Mouse (Mus musculus): ENCODE measurements at regions not wholly inside any gene's neighbourhood (a gene's known extent, or its start where the extent isn't known, plus 50 kb on each side); places are given as distances from the start of the nearest gene placed in this dataset.
"Not testable (repeated sequence)": the region's sequence is repeated elsewhere in the genome, so short reads cannot be mapped to it uniquely, and the experiment has no call there.

- DNase-seq, result no peak
These were observed 152.6 kb upstream of the Frmd4a start for GRCm38 (mm10) chr2:3864872-3865271.

DNA sequence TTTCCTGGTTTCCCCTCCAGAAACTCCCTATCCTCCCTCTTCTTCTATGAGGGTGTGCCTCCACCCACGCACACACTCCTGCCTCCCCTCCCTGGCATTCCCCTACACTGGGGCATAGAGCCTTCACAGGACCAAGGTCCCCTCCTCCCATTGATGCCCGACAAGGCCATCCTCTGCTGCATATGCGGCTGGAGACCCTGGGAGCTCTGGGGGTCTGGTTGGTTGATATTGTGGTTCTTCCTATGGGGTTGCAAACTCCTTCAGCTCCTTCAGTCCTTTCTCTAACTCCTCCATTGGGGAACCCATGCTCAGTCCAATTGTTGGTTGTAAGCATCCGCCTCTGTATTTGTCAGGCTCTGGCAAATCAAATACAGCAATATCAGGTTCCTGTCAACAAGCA is 150.8 kb upstream of the Frmd4a start:
- DNase-seq, result not testable (repeated sequence)

DNA sequence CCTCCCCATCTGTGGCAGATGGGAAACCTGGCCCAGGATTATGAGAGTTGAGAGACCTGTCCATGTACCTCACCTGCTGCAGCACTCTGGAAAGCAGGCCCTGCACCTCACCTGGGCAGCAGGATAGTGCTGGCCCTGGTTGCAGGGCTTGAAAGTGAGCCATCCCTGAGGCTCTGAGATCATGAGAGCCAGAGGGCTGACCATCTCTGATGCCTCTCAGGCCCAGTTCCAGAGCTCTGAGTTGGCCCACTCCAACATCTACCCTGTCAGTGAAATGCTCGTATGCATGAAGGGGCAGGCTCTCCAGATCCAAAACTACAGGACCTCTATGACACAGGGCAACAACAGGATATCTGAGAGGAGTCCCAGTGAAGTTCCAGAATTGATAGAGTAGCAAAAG is 147.8 kb upstream of the Frmd4a start:
- no peak for DNase-seq

DNA sequence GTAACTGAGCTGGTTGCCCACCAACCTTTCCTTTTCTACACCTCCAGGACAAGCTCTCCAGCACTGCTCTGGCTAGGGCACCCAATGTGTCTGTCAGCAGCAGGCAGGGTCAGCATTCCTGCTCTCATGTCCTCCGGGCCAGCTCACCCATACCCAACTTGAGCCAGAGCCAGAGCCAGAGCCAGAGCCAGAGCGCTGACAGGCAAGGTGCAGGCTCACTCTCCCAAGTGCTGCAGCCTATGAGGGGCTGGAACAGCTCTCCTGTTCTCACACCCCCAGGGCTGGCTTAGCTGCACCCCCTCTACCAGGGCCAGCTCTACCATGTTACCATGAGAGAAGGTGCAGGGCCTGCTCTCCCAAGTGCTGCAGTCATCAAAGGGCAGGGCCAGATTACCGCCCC is 145.8 kb upstream of the Frmd4a start:
- no peak for DNase-seq

- DNase-seq, result no peak
These were observed 130.5 kb upstream of the Frmd4a start for GRCm38 (mm10) chr2:3887000-3887399.

DNA sequence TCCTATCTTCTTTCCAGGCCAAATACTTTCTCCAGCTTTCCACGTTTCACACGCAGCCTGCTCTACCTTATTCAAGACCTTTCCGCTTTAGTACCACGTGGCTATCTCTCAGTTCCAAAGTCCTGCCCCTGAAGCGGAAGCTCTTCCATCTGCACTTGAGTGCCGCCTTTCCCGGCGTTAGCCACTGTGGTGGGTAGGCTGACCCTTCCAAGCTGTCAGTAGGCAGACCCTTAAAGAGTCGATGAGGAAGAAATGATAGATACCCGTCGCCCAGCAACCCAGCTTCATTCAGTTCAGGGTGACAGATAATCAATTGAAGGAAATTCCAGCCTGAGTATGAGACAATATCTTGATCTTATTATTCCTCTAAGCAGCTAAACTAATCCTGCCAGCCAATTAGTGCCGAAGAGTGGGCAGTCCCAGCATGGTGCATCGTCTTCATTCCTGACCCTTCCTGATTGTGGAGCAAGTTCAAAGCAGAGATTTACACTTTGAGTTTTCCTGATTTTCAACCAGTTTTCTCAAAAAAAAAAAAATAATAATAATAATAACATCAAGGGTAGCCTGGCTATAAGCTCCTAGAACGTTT is 129.6 kb upstream of the Frmd4a start:
- no peak for DNase-seq

DNA sequence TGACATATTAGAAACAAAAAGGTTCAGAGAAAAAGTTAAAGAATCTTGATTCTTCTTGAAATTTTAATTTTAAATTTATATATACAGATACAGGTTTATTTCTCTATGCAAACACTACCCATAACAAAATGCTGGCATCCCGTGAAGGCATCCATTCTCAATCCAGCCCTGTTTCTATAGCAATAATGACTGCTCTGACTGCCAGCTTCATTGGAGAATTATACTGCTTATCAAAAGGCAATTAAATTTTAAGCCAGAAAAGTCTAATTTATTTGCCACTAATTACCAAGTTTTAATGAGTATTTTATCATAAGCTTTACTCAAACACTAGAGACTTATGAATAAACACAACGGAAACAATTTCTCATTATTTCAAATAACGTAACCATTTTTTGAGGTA is 128.1 kb upstream of the Frmd4a start:
- DNase-seq, result no peak

- DNase-seq, result no peak
These were observed 127.1 kb upstream of the Frmd4a start for GRCm38 (mm10) chr2:3890462-3890861.

GRCm38 (mm10) chr2:3907026-3907425 is 110.5 kb upstream of the Frmd4a start:
- no peak for DNase-seq

DNA sequence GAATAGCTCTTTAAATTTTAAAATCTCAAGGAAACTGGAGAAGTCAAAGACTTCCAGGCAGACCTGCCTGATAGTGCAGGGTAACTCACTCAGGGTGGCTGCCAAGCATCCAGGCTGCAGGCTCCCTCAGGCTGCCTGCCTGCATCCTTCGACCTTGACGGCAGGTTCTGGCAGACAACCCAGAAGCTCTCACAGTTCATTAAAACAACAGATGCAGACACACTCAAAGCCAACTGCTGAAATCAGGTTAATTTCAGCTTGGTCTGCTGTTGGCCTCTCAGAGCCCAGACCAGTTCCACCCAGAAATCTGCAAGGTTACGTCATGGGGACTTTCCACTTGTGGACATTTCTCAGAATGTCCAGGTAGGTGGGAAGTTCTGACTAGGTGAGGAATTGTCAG is 109.3 kb upstream of the Frmd4a start:
- DNase-seq, result peak; percentile 8

DNA sequence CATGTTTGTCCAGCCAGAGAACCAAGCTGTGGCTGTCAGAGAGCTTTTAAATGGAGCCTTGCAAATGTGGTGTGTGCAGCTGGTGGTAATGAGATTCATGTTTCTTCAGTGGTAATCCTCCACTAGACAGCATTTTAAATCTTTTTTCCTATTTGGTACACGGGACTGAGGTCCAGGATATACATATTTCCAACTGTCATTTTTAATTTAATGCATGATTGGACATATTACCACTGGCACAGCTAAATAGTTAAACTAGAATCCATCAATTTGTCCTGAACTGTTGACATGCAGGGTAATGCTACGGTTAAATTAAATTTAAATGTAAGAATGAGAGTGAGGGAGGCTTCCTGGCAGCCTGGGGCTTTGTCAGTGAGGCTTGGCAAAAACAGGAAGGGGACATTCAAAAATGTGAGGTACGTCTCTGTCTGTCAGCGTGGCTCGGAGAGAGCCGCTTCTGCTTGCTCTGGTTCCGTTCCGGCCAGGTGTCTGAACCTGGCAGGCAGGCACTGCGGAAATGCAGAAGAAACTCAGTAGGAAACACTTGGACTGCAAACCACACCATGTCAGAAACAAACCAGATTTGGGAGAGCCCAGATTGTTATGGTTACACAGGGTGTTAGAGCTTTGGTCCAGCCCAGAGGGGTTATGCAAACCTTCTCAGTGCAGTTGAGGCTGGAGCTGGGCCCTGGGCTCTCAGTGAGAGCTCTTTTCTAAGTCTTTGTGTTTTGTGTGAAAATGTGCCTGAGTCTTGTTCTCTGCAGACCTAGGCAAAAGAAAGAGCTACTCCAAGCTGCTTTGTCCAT is 107.2 kb upstream of the Frmd4a start:
- no peak for DNase-seq

GRCm38 (mm10) chr2:3915141-3915540 is 102.4 kb upstream of the Frmd4a start:
- no peak for DNase-seq

DNA sequence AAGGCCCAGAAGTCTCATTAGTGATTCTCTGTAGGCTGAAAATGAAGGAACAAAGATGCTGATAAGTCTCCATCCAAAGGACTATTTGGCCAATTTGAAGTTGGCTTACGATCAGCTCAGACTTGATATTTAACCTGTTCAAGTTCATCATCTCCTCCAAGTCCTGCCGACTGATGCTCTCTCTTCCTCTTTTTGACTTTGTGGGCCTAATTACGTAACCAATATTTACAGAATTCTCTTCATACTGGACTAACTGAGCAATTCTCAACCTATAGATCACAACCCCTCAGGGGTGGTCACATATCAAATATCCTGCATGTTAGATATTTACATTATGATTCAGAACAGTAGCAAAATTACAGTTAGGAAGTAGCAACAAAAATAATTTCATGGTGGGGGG is 101.2 kb upstream of the Frmd4a start:
- DNase-seq, result no peak

DNA sequence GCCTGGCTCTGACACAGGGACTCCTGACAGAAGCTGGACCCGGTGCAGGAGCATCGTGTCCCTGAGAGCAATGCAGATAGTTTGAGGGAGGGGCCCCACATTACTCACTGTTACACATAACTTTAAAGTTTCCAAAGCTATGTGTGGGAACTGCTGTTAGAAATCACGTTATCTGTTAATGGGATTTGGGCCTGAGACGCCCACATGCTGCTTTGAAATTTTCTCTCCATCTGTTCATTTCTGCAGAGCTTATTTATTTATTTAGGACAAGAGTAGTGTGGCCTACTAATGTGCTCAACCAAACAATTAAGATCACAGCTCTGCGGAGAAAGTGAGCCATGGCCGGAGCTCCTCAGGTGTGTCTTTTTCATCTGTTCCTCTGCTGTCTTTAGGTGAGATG is 99.4 kb upstream of the Frmd4a start:
- no peak for DNase-seq

DNA sequence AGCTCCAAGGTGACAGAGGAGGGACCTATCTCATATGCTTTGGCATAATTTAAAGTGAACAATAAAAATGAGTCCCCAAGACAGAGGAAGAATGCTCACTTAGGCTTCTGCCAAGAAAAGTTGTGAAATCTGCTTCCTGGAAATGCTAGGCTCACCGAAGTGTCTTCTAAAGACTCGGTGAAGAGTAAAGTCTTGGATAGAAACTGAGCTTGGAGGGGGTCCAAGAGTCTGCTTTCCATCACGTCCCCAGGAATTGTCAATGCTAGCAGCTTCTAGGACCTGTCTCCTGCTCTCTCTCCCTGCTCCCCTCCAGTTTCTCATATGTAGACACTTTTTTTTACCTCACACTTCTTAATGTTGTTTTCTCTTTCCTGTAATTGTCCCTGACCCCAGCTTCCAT is 97.6 kb upstream of the Frmd4a start:
- DNase-seq, result no peak

DNA sequence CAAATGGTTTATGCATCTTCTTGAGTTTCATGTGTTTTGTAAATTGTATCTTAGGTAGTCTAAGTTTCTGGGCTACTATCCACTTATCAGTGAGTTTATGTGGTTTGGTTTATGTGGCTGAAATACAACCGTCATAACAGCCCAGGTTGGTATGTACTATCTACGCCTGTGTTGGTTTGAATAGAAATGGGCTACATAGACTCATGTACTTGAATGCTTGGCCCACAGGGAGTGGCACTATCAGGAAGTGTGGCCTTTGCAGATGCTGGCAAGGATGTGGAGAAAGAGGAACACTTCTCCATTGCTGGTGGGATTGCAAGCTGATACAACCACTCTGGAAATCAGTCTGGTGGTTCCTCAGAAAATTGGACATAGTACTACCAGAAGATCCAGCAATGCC is 96.4 kb upstream of the Frmd4a start:
- DNase-seq, result not testable (repeated sequence)

DNA sequence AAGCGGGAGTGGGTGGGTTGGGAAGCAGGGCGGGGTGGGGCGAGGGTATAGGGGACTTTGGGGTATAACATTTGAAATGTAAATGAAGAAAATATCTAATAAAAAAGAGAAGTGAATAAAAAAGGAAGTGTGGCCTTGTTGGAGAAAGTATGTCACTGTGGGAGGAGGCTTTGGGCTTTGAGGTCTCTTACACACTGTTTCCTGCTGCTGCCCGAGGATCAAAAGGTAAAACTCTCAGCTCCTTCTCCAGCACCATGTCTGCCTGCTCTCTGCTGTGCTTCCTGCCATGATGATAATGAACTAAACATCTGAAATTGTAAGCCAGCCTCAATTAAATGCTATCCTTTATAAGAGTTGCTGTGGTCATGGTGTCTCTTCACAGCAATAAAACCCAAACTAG is 94.8 kb upstream of the Frmd4a start:
- no peak for DNase-seq

- DNase-seq, result no peak
These were observed 92.8 kb upstream of the Frmd4a start for GRCm38 (mm10) chr2:3924696-3925095.

GRCm38 (mm10) chr2:3925199-3925598 is 92.3 kb upstream of the Frmd4a start:
- no peak for DNase-seq

DNA sequence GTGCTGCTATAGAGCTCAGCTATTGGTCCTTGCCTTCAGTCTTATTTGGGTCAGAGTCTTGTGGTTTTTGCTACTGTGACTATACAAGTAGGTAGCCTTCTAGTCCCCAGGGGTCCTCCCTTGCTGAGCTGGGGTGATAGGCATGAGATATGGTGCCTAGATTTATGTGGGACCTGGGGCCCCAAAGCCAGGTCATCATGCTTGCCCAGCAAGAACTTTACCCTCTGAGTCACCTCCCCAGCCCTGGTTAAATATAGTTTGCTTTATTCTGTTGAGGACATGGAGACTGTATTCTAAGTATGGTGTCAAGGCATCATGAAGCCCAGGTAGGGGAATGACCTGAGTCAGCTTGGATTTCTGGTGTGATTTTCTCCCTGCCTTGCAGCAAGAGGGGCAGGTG is 91.4 kb upstream of the Frmd4a start:
- DNase-seq, result no peak

DNA sequence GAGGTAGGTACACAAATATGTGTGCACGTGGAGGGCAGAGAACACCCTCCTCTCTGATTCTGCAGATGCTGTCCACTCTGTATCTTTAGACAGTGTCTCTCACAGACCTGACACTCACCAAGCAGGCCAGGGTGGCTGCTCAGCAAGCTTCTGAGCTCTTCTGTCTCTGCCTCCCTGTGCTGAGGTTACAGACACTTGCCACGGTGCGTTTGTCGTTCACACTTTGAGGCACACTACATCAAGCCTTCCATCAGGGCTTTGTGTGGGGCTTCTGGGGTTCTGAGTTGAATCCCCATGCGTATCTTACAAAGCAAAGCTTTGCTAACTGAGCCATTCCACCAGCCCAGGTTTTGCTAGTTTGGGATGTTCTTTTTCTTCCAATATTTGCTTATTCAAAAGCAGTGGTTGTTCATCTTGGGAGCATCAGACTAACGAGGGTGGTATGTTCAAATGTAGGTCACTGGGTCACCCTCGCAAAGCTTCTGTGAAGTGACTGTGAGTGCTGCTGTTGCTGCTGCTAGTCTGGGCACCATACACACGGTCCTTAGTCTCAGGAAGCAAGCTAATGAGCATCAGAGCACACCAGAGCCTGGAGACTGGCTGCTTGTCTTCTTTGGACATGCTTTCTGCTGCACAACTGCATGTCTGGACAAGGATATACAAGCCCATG is 90.2 kb upstream of the Frmd4a start:
- no peak for DNase-seq

- no peak for DNase-seq
These were observed 89.7 kb upstream of the Frmd4a start for GRCm38 (mm10) chr2:3927853-3928252.

GRCm38 (mm10) chr2:3930650-3931049 is 86.9 kb upstream of the Frmd4a start:
- no peak for DNase-seq

DNA sequence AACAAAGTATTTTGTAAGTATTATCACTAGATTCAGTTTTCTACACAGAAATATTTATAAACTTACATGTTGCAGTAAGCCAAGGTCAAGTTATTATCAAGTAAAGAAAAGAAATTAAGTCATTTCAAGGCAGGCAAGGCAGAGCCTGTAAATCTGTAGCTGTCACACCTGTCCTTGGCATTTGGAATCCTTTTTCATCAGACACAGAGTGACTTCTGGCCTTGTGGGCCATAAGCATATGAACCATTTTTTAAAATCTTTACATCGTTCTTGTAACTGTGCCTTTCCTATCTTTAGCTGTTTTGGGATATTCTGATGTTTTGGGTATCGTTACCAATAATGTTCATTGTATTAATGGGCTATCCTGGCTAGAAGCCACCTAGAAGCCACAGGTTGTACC is 76.7 kb upstream of the Frmd4a start:
- no peak for DNase-seq
